Mouse (Mus musculus): Measurements from ENCODE around the gene Pld3.

- TF ChIP-seq GATA1 (IDR thresholded peaks at IDR 0.05; ENCODE audit: low read length) (no peak), TAL1 (IDR thresholded peaks at IDR 0.05; ENCODE audit: low read length) (no peak)
Observed at GRCm38 (mm10) chr7:27578465-27578864, 25.4 kb upstream of the Pld3 start.

All from erythroblast, embryonic 14.5 days (primary cell).